Mouse (Mus musculus): ENCODE data around the gene Tbrg4.
"Not testable (repeated sequence)": the region's sequence is repeated elsewhere in the genome, so short reads cannot be mapped to it uniquely, and the experiment has no call there.

The Tbrg4 gene

GRCm38 (mm10) chr11:6625478-6626387 lies at the start of gene Tbrg4:
TSS of gene Tbrg4 (minus strand) at chr11:6626067.
- DNase-seq: peak; percentile 86 to 89

DNA sequence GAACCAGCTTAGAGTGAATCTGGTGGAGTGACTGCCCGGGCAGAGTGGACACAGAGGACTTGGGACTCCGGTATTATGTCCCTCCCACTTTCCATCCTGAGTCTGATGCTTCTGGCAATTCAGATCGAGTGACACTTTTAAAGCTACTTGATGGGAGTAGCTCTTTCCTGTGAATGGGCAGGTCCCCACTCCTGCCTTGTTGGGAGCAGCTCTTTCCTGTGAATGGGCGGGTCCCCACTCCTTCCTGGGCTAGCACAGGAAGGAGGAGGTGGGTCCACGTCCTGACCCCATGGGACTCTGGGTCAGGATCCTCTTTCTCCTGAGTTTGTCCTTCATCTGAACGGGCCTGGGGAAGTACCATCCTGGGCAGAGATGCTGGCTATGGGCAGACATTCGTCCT lies 49.5 kb upstream of the Tbrg4 start:
- DNase-seq: no peak

DNA sequence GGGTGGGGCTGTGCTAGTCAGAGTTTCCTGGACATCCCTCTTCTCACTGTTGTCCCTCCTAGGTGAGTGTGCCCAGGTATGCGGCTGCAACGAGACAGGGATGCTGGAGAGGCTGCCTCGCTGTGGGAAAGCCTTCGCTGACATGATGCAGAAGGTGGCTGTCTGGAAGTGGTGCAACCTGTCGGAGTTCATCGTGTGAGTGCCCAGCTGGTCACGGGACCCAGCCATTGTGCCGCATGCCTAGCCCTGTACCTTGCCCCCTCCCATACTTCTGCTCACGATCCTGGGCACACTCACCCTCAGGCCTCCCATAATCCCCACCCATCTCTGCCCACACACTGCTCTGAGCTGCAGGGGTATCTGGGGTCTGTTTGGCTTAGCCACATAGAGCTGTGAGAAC lies 48.8 kb upstream of the Tbrg4 start:
- no peak for DNase-seq

GRCm38 (mm10) chr11:6670826-6671225 lies 45.0 kb upstream of the Tbrg4 start:
- no peak for DNase-seq

DNA sequence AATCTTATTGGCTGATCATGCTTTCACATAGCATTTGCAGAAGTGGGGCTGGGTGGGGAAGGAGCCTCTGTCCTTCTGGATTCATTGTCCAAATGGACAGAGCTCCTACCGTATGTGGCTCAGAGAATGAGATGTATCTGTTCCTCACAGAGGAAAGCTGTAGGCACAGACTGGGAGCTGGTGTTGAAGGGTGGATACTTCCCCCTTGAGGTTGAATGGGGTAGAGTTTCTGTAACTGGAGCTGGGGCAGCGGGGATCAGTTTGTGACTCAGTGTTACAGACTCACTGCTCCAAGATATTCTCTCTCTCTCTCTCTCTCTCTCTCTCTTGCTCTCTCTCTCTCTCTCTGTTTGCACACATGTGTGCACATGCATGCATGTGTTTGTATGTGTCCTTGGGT lies 44.2 kb upstream of the Tbrg4 start:
- no peak for DNase-seq

DNA sequence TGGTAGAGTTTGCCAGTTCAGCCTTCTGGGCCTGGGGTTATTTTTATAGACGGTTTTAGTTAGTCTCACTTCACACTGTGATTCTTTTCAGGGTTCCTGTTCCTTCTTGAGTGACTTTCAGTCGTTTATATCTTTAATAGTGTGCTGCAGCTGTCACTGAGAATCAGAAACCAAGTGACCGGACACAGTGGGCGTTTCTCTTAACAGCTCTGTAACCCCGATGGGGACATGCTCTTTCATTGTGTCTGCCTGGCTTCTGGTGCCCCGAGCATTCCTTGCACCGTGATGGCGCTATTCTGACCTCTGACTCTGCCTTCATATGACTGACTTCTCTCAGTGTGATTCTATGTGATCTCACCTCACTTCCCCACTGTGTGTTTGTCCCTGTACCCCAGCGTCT lies 43.2 kb upstream of the Tbrg4 start:
- no peak for DNase-seq

DNA sequence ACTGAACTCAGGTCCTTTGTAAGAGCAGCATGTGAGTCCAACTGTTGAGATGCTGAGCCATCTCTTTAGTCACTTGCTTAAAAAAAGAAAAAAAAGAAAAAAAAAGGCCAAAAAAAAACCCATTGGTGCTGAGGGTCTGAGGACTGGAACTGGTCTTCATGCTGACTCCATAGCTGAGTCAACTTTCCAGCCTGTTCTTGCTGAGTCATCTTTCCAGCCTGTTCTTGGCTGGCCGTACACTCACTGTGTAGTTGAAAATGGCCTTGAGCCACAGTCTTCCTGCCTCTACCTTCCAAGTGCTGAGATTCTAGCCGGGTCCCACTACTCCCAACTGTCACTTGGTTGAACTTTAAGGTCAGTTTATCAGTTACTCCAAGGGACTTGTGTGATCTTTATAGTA lies 40.8 kb upstream of the Tbrg4 start:
- no peak for DNase-seq

DNA sequence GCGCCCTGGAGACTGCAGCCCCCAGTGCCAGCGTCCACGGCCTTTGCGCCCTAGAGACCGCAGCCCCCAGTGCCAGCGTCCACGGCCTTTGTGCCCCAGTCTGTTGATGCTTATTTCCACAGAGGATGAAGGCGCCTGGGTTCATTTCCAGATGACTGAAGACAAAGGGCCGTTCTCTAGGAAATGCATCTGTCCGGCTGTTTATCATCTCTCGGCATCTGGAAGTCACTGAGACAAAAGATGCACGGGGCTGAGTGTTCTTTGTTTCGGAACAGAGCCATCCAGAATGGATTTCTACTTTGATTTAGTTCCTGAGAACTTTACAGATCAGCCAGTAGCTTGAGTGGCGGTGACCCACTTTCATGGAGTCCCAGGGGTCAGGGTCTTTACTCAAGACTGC lies 35.3 kb upstream of the Tbrg4 start:
- no peak for DNase-seq

DNA sequence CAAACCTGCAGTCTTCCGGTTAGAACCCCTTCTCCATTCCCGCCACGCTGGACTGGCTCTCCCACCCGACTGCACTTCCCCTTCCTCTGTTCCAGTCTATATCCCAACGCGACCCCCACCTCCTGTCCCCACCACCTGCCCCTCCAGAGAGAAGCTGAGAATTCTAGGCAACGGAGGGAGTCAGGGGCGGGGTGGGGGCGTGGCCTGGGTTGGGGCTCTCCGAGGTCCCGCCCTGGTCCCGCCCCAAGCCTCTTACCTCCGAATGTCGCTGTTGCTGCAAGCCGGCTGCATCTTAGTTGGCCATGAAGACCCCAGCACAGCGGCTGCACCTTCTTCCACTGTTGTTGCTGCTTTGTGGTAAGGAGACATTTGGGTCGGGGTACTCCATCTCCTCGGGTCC lies 32.4 kb upstream of the Tbrg4 start, which contains the start of gene Ramp3:
Gene Ramp3 (plus strand): TSS at position 251 of the 400 bp plus-strand sequence.
- peak in 1 of 2 experiments; percentile 14 for DNase-seq

DNA sequence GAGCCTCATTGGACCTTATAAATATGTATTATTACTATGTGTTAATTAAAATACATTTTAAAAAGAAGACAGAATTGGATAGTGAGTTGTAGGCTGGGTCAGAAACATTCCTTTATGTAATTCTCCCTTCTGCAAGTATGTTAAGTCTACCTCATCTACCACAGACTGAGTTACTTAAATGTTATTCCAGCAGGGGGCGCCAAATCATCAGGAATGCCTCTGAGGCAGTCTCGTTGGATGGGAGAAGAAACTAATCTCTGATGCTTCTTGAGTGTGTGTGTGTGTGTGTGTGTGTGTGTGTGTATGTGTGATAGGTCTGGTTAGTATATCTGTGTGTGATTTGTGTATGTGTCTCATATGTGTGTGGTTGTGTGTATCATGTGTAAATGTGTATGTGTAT lies 29.0 kb upstream of the Tbrg4 start:
- peak in 1 of 2 experiments; percentile 72 for DNase-seq

GRCm38 (mm10) chr11:6652978-6653377 lies 27.1 kb upstream of the Tbrg4 start:
- not testable (repeated sequence) for DNase-seq

- DNase-seq: no peak
Measured at GRCm38 (mm10) chr11:6650519-6650918, 24.7 kb upstream of the Tbrg4 start.

GRCm38 (mm10) chr11:6647831-6648724 lies 22.2 kb upstream of the Tbrg4 start:
- no peak for DNase-seq

GRCm38 (mm10) chr11:6644566-6644965 lies 18.7 kb upstream of the Tbrg4 start:
- no peak for DNase-seq

DNA sequence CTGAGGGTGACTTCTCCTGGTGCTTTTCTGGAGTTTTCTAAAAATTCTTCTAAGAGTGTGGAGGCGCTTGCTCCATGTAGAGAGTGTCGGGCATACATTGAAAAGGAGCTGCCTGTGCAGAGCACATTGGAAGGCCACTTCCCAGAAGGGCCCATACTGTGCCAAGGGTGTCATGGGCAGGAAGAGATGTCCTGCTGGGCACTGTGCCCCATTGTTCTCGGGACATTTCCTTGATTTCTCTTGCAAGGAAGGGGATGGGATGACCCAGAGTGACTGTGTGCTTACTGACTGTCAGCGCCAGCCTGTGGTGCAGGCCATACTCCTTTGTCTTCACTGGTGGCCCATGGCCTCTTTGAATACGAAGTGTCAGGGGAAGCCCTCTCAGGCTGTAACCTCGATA lies 13.2 kb upstream of the Tbrg4 start:
- DNase-seq: no peak

GRCm38 (mm10) chr11:6638537-6638936 lies 12.7 kb upstream of the Tbrg4 start, which contains the start of gene Wap:
TSS of gene Wap (minus strand) at chr11:6638637.
- no peak for DNase-seq

- DNase-seq: no peak
Measured at GRCm38 (mm10) chr11:6636150-6636549, 10.3 kb upstream of the Tbrg4 start.

GRCm38 (mm10) chr11:6629655-6630054 lies 3.8 kb upstream of the Tbrg4 start:
- peak in 1 of 2 experiments; percentile 49 for DNase-seq

- peak; percentile 49 to 69 for DNase-seq
Measured at GRCm38 (mm10) chr11:6628568-6628967, 2.7 kb upstream of the Tbrg4 start.

- peak in 1 of 2 experiments; percentile 30 for DNase-seq
Measured at GRCm38 (mm10) chr11:6627731-6628130, 1.9 kb upstream of the Tbrg4 start.

DNA sequence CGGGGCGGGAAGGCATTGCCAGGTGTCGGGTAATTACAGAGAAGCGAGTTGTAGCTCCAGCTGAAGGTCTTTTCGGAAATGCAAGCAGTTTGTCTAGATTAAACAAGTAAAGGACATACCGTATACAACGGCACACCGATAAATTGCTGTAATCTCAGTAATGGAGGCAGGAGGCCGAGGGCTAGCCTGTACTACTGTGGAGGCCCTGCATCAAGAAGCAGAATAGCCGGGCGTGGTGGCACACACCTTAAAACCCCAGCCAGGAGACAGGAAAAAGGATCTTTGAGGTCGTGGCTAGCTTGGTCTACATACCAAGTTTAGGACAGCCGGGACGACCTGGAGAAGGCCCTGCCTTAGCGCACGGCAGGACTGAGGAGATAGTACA lies 513 bp upstream of the Tbrg4 start:
- no peak for DNase-seq

GRCm38 (mm10) chr11:6624619-6625382 lies 1.1 kb downstream of the Tbrg4 start:
- no peak for DNase-seq

DNA sequence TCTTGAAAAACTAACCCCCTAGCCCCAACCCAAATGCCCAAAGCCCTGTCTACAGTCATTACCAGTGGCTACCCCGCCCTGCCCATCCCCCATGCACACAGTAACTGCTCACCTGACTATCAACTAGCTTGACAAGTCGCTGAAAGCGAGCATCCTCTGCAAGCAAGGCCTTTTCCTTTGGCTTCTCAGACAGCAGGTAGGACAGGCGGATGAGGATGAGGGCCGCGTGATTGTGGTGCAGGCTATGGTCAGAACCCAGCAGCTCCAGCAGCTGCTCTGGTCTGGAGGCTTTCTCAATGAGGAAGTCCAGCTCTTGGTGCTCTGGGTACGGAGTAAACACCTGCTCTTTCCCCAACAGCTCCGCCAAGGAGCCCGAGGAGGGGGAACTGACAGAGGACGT lies 2.2 kb downstream of the Tbrg4 start:
- DNase-seq: no peak
